Mouse (Mus musculus): ENCODE measurements around the gene Slitrk1. TPM values are rescaled to one million over a fixed set of nuclear protein-coding genes. Genes with fewer than 3 reads are reported as not detected.

Slitrk1 gene
- 10 to 100 TPM; 79.7 to 87.3 TPM for total RNA-seq (2021)
- long read RNA-seq, experiment 1, full-length matches to known transcripts = 77 of 79 reads
- long read RNA-seq, experiment 1, partial matches to known transcripts = 0 of 79 reads
- long read RNA-seq, experiment 1, other reads (novel, unspliced or antisense) = 2 of 79 reads
- long read RNA-seq, experiment 2, full-length matches to known transcripts = 33 of 38 reads
- long read RNA-seq, experiment 2, partial matches to known transcripts = 0 of 38 reads
- long read RNA-seq, experiment 2, other reads (novel, unspliced or antisense) = 5 of 38 reads

DNA sequence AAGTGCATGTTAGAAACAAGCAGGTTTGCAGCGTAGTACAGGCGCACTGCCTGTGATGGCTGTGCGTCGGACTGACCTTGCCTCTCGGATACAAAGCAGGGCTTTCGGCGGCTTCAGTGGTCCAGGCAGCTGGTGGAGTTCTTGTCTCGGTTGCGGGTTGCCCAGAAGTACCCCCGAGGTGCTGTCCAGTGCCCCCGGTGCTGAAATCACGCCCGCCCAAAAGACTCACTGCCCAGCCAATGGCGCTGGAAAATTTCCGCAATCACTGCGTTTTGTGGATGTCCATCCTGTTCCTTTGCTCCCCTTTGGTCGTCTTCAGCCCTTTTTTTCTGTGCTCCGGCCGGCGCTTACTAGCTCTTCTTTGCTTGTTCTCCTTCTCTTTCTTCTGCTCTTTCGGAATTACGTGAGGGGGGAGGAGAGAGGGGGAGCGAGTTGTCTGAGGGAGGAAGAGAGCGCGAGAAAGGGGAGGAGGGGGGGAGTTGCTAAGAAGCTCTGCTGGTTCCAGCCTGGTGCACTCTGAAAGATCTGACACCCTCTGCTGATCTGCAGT lies at the start of gene Slitrk1:
Gene Slitrk1, minus strand, starts transcription at position 445 of the 550 bp plus-strand sequence.
- intact Hi-C loops (cut with DNase I) = loop anchor here (5.0 kb wide), 3 partner anchors 91 to 666 kb away; no protein-coding TSS in a partner anchor
- TF ChIP-seq CTCF (IDR thresholded peaks at IDR 0.05) = no peak; the same call in 1 of the 2 replicates

DNA sequence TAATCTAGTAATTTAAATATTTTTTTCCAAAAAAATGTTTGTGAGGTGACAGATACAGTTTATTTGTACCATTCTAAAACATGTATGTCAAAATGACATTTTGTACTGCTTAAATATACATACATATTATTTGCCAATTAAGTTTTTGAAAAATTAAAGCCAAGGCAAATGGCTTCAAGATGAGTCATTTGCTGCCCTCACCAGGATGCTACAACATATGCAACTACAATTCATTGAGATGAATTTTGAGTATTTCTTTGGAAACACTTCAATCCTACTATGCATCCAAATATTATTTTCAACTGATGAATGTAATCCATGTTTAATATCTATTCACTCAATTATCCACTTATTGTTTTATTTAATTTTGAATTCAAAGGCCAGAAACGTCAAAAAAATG lies 21.8 kb upstream of the Slitrk1 start:
- DNase-seq (ENCODE audit: extremely low spot score in 1 of 2, low spot score in 2 of 2) = no peak
- intact Hi-C loops (cut with DNase I) = no loop called here
- H3K4me3 ChIP-seq = no peak overlapping the region
- TF ChIP-seq CTCF (IDR thresholded peaks at IDR 0.05) = peak; percentile 49
- no peak overlapping the region for H3K27ac ChIP-seq

More for the DNA sequence above, at the start of gene Slitrk1:
- H3K4me3 ChIP-seq = peak within 1 kb of the TSS; percentile 83
- peak within 1 kb of the TSS; percentile 96 for H3K27ac ChIP-seq
- peak; percentile 59 to 71 for DNase-seq (ENCODE audit: extremely low spot score in 1 of 2, low spot score in 2 of 2)

DNA sequence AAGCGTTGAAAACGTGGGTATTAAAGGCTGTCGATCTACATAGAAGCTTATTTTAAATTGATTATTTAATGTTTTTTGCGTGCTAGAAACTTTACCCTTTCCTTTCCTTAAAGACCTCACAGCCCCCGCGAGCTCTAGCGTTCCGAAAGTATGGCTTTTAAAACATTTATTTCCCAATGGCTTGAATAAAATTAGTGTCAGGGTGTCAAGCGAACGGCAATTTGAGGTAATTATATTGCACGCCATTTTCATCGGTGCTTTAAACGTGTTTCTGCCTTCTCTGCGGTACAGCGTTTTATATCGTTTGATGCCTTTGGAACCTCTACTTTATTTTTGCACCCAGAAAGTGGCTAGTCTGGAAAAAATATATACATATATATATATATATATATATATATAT lies 378 bp upstream of the Slitrk1 start:
- peak overlapping the region; percentile 83 for H3K4me3 ChIP-seq
- DNase-seq (ENCODE audit: extremely low spot score in 1 of 2, low spot score in 2 of 2) = no peak
- TF ChIP-seq CTCF (IDR thresholded peaks at IDR 0.05) = no peak
- H3K27ac ChIP-seq = peak overlapping the region; percentile 96
- intact Hi-C loops (cut with DNase I) = loop anchor here (5.0 kb wide), 3 partner anchors 92 to 667 kb away; no protein-coding TSS in a partner anchor

DNA sequence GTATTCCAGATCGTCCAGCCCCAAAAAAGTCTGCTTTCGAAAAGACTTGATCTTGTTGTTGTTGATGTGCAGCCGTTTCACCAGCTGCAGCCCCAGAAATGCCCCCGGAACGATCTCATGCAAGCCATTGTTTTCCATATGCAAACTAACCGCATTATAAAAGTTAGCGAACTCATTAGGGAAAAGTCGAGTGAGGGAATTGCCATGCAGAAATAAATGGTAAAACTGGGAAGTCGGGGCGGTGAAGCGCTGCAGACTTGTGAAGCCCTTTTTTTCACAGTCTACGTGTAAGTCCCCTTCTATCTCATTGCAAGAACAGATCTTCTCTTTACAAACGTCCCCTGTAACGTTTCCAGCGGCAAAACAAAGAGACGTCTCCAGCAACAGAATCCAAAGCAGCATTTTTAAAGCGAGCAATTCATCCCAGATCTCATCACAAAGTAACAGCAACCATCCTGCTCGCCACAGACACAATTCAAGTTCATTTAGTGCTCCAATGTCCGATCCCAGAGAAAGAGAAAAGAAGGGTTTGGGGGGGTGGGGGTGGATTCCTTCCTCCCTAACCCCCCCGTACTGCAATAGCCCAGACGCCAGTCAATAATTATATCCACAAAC lies 975 bp downstream of the Slitrk1 start:
- DNase-seq (ENCODE audit: extremely low spot score in 1 of 2, low spot score in 2 of 2) = peak; percentile 19 to 30
- TF ChIP-seq CTCF (IDR thresholded peaks at IDR 0.05) = no peak
- Histone ChIP-seq H3K4me3 (peak overlapping the region; percentile 83), H3K27ac (peak overlapping the region; percentile 96)
- intact Hi-C loops (cut with DNase I) = loop anchor here (5.0 kb wide), 3 partner anchors 91 to 666 kb away; no protein-coding TSS in a partner anchor

DNA sequence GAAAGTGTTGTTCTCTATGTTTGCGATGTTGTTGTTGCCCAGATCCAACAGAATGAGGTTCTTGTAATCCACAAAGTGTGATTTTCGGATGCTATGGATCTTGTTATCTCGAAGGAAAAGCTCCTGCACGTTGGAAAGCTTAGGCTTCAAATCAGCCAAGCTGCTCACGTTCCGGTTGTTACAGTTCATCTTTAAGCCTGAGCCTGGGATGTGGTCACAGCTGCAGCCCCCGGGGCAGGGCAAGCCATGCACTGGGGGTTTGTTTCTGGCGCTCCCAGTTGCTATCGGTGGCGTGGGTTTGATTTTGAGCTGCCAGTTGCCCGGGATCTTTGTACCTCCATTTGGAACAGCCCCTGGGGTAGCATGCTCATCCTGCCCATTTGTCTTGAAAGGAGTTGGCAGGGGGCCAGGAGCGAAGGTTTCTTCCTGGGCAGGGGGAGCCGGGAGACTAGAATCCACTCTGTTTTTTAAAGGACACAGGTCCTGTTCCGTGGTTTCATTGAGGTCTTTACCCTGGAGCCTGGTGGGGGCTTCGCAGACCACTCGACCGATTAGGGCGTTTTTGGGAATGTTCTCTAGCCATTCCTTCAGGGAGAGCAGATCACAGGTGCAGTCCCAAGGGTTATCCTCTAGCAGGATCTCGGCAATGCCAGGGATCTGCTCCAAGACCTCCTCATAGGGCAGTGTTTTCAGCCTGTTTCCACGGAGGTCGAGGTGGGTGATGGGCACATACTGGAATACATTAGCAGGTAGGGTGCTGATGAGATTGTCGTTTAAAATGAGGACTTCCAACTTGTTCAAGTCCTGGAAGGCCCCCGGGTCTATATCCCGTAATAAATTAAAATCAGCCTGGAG lies 1.7 kb downstream of the Slitrk1 start:
- intact Hi-C loops (cut with DNase I) = loop anchor here (5.0 kb wide), 3 partner anchors 90 to 665 kb away; no protein-coding TSS in a partner anchor
- DNase-seq (ENCODE audit: extremely low spot score in 1 of 2, low spot score in 2 of 2) = peak; percentile 53 to 68

DNA sequence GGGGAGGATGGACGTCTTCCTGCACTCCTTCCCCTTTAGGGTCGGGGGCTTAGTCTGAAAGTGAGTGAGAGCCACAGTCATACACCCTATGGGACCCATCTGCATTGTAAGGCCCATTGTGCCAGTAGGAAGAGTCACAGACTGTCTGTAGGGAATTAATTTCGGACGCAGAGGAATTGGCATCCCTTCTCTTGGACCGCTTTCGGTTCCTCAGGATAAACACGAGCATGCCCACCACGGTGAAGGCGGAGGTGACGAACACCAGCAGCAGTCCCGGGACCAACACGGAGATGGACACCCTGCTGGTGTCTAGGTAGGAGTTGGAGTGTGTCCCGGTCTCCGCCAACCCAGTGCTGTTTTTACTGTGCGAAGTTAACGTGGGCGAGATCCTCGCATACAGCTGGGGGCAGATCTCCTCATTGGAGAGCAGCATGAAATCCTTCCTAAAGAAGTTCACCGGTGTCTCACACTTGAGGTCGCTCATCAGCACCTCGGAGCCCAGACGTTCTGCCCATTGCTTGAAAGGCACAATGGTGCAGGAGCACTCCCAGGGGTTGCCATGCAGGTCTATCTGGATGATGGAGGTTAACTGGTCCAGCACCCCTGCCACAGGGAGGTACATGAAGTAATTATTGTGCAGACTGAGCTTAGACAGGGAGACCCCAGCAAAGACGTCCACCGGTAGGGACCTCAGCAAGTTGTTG lies 2.7 kb downstream of the Slitrk1 start:
- DNase-seq (ENCODE audit: extremely low spot score in 1 of 2, low spot score in 2 of 2) = peak; percentile 63 to 77
- Histone ChIP-seq H3K4me3 (peak overlapping the region; percentile 83), H3K27ac (peak overlapping the region; percentile 96)
- no peak for TF ChIP-seq CTCF (IDR thresholded peaks at IDR 0.05)
- intact Hi-C loops (cut with DNase I) = loop anchor here (5.0 kb wide), 3 partner anchors 89 to 664 kb away; no protein-coding TSS in a partner anchor

More for the DNA sequence above, 1.7 kb downstream of the Slitrk1 start:
- peak overlapping the region; percentile 96 for H3K27ac ChIP-seq
- TF ChIP-seq CTCF (IDR thresholded peaks at IDR 0.05) = no peak
- peak overlapping the region; percentile 83 for H3K4me3 ChIP-seq

DNA sequence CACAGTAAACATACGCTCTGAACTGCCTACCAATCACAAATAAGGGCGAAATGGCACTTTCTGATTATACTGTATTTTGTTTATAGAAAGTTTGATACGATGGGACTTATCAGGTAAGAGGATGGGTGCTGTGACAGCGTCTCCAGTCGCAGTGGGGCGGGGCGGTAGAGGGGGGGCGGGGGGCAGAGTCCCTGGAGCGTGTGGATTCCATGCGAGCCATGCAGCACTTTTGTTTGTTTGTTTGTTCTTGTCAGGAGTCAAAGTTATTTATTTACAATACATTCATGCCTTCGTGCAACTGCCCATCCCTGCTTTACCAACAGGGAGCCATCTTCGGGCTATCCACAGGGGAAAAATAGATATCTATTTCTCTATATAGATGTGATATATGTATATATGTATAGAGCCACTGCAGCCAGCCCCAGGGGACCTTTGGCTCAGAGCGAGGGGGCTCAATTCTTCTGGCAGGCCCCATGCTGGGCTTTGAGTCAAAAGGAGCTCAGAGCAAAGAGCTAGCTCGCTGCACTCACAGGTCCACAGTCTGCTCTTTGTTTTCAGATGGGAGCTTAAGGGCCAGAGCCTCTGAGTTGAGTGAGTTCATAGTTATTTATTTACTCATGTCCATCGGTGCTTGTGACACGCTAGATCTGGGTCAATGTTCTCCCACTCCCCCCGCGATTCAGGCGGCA lies 3.4 kb downstream of the Slitrk1 start:
- peak in 1 of 2 experiments; percentile 16 for DNase-seq (ENCODE audit: extremely low spot score in 1 of 2, low spot score in 2 of 2)
- Histone ChIP-seq H3K4me3 (peak overlapping the region; percentile 83), H3K27ac (peak overlapping the region; percentile 96)
- intact Hi-C loops (cut with DNase I) = loop anchor here (5.0 kb wide), 3 partner anchors 88 to 663 kb away; no protein-coding TSS in a partner anchor
- no peak for TF ChIP-seq CTCF (IDR thresholded peaks at IDR 0.05)

DNA sequence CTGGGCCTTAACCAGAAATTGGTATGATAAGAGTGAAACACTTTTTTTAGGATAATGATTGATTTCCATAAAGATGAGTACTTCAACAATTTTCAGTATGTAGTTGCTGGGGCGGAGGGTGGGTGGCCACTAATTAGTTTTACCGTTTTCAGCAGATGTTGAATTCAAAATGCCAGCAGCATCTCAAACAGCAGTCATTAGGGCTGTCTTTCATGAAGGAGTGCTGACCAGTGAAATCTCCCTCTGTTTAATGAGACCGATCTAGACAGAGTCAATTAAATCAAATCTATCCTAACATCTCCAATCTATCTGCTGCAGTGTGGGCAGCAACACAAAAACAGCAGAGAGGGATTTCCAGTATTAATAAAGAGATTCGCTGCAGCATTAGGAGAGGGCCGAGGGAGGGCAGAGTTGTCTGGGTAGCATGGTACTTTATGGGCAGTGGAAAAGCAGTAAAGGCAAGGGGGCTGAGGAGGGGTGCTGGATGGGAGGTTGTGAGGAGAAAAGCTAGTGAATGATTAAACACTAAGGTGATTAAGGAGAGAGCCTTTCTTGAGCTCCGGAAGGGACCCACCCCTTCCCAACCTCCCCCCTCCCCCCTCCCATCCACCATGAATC lies 4.5 kb downstream of the Slitrk1 start:
- intact Hi-C loops (cut with DNase I) = no loop called here
- peak overlapping the region; percentile 21; the same call in 1 of the 2 replicates for H3K27ac ChIP-seq
- DNase-seq (ENCODE audit: extremely low spot score in 1 of 2, low spot score in 2 of 2) = no peak
- TF ChIP-seq CTCF (IDR thresholded peaks at IDR 0.05) = no peak; the same call in none of the 2 replicates
- H3K4me3 ChIP-seq = peak overlapping the region; percentile 83

DNA sequence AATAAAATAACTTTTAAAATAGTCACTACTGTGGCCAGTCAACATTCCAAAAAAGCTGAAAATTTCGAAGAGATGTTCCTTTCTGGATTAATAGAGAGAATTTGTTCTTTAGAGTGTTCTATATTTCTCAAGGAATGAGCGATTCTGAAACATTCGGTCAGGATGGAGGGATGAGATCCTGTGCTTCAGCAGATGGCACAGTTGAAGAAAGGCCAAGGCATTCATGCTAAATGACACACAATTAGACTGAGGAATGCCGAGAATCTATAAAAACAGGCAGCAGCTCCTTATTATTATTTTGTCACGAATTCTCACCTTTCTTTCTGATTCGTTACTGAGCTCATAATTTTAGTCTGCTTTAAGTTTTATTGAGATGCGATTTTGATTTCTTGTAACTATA lies 15.4 kb downstream of the Slitrk1 start:
- no peak for TF ChIP-seq CTCF (IDR thresholded peaks at IDR 0.05)
- DNase-seq (ENCODE audit: extremely low spot score in 1 of 2, low spot score in 2 of 2) = no peak
- Histone ChIP-seq H3K27ac (no peak overlapping the region), H3K4me3 (no peak overlapping the region)
- intact Hi-C loops (cut with DNase I) = no loop called here

DNA sequence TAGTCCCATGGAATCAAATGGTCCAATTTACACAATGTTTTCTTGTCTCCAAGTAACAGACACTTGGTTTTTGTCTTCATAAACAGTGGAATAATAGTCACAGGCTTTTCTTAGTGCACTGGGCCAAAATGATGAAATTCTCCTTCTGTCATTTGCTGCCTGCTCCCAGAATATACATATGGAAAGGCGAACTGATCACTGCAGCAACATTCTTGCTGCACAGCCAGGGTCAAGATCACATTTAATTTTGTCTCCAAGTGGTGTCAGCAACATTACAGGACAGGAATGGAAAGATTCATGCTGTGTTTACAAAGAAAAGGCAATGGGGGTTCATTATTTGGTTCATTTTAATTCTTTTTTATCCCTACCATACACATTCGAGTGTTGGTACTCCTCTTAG lies 18.5 kb downstream of the Slitrk1 start:
- no peak for DNase-seq (ENCODE audit: extremely low spot score in 1 of 2, low spot score in 2 of 2)
- intact Hi-C loops (cut with DNase I) = no loop called here
- TF ChIP-seq CTCF (IDR thresholded peaks at IDR 0.05) = no peak
- no peak overlapping the region for H3K27ac ChIP-seq
- H3K4me3 ChIP-seq = no peak overlapping the region
